Comparison of ENCODE assay signal across 8 mouse cellular contexts in the genomic region with DNA sequence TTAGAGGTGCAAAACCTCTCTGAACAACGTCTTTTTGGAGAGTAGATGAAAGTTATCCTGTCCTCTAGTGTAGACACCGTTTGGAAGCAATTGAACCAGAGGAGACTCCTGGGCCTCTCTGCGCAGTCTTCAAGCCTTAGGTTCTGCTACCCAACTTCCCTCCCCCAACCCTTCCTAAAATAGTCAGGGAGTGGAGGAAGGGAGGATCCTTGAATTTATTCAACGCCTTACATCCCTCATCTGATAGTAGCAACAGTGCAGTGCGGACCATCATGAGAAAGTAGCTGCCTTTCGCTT. TPM values are rescaled to one million over a fixed set of nuclear protein-coding genes. Genes with fewer than 3 reads are reported as not detected.
DNase-seq lines count a peak whose midpoint lies in the region; ATAC-seq and TF ChIP-seq lines count a peak whose summit lies in the region.

No protein-coding gene starts in this region.

- H3K9me3 ChIP-seq in embryonic facial prominence, embryonic 11.5 days (replicated peaks; ENCODE audit: control insufficient read depth, low read length) = no peaks in the 10 kb centered on the region
- H3K9me3 ChIP-seq in hindbrain, embryonic 14.5 days (ENCODE audit: control insufficient read depth, low read length) = no peaks in the 10 kb centered on the region

- under 1% methylated on average over 6 of the region's 6 CpGs for WGBS in cerebellum, adult 2 months
- WGBS in embryonic facial prominence, embryonic 11.5 days = 8% methylated on average over 6 of the region's 6 CpGs
- WGBS in hindbrain, embryonic 14.5 days = 11% methylated on average over 6 of the region's 6 CpGs

- H3K4me3 ChIP-seq in cerebellum, adult 2 months (replicated peaks; ENCODE audit: insufficient read depth, low read depth, low read length) = peak overlapping the region; percentile 83
- H3K4me3 ChIP-seq in embryonic facial prominence, embryonic 11.5 days (ENCODE audit: low read depth, low read length) = peak overlapping the region; percentile 48
- H3K4me3 ChIP-seq in hindbrain, embryonic 14.5 days (replicated peaks; ENCODE audit: low read length) = peak overlapping the region; percentile 71

- peaks cover 26% of the 10 kb centered on the region; the same call in 1 of the 2 replicates for H3K4me1 ChIP-seq in cerebellum, adult 2 months (ENCODE audit: control insufficient read depth, insufficient read depth, low read length)
- no peaks in the 10 kb centered on the region for H3K4me1 ChIP-seq in embryonic facial prominence, embryonic 11.5 days (ENCODE audit: control insufficient read depth, insufficient read depth, low read length)
- peaks cover 3% of the 10 kb centered on the region for H3K4me1 ChIP-seq in hindbrain, embryonic 14.5 days (replicated peaks; ENCODE audit: control insufficient read depth, insufficient read depth, low read length)

- no peak for ATAC-seq in embryonic facial prominence, embryonic 11.5 days (replicated peaks; ENCODE audit: insufficient number of reproducible peaks, low FRiP score, low TSS enrichment, low read depth)
- ATAC-seq in hindbrain, embryonic 14.5 days (ENCODE audit: low FRiP score) = no peak; the same call in 1 of the 2 replicates

- DNase-seq in cerebellum, adult 2 months = no peak
- no peak for DNase-seq in cerebellum, adult 18-20 months
- DNase-seq in embryonic facial prominence, embryonic 11.5 days (ENCODE audit: low spot score) = no peak
- DNase-seq in hindbrain, embryonic 14.5 days (ENCODE audit: low spot score) = no peak
- DNase-seq in lung, postnatal 14 days = peak; percentile 24
- no peak for DNase-seq in spleen, postnatal 14 days (ENCODE audit: low spot score in 2 of 2)
- no peak for DNase-seq in left cerebral cortex, adult 8-10 months (ENCODE audit: low spot score in 2 of 2)
- no peak for DNase-seq in left cerebral cortex, adult 18-20 months (ENCODE audit: low spot score in 2 of 2)

- no peaks in the 10 kb centered on the region for H3K36me3 ChIP-seq in embryonic facial prominence, embryonic 11.5 days (replicated peaks; ENCODE audit: control insufficient read depth, insufficient read depth, low read depth, low read length)
- H3K36me3 ChIP-seq in hindbrain, embryonic 14.5 days (replicated peaks; ENCODE audit: control insufficient read depth, insufficient read depth) = no peaks in the 10 kb centered on the region

- H3K9ac ChIP-seq in embryonic facial prominence, embryonic 11.5 days (replicated peaks; ENCODE audit: low read length) = no peak overlapping the region
- H3K9ac ChIP-seq in hindbrain, embryonic 14.5 days = peak overlapping the region; percentile 85

- no peaks in the 10 kb centered on the region for H3K27me3 ChIP-seq in cerebellum, adult 2 months (ENCODE audit: control insufficient read depth, insufficient read depth, low read length)
- no peaks in the 10 kb centered on the region for H3K27me3 ChIP-seq in embryonic facial prominence, embryonic 11.5 days (ENCODE audit: control insufficient read depth, insufficient read depth, low read length)
- H3K27me3 ChIP-seq in hindbrain, embryonic 14.5 days (ENCODE audit: control insufficient read depth, insufficient read depth, low read length) = no peaks in the 10 kb centered on the region

- peak overlapping the region; percentile 85 for H3K27ac ChIP-seq in cerebellum, adult 2 months (ENCODE audit: insufficient read depth, low read length)
- H3K27ac ChIP-seq in embryonic facial prominence, embryonic 11.5 days (replicated peaks; ENCODE audit: low read depth, low read length) = no peak overlapping the region
- H3K27ac ChIP-seq in hindbrain, embryonic 14.5 days = peak overlapping the region; percentile 86

- TF ChIP-seq CTCF in cerebellum, adult 2 months (IDR thresholded peaks at IDR 0.05; ENCODE audit: borderline replicate concordance, insufficient read depth, low read depth, low read length) = no peak

- H3K4me2 ChIP-seq in embryonic facial prominence, embryonic 11.5 days (ENCODE audit: low read depth, low read length) = peak overlapping the region; percentile 91
- H3K4me2 ChIP-seq in hindbrain, embryonic 14.5 days (replicated peaks) = peak overlapping the region; percentile 86

- TF ChIP-seq POLR2A in cerebellum, adult 2 months (IDR thresholded peaks at IDR 0.05; ENCODE audit: borderline replicate concordance, insufficient read depth, low read length) = no peak

RNA-seq across cellular contexts. Expression of gene Syne1, which starts 1.5 kb away (rescaled TPM):
- polyA plus RNA-seq in cerebellum, adult 2 months (2012; rRNA removed) = 295 and 355 TPM in 2 replicates
- 3.1 and 3.6 TPM in 2 replicates for polyA plus RNA-seq in embryonic facial prominence, embryonic 11.5 days (2014; fragmentation: Nextera tagmentation; extraction: Ambion mirVana)
- 20.8 and 21.7 TPM in 2 replicates for polyA plus RNA-seq in hindbrain, embryonic 14.5 days (2014; fragmentation: Nextera tagmentation; extraction: Ambion mirVana)
- total RNA-seq in left cerebral cortex, adult 8-10 months (2022) = 100 to 1,000 TPM; 289 to 355 (median 322) TPM
- total RNA-seq in left cerebral cortex, adult 18-20 months (2021) = 100 to 1,000 TPM; 360 to 372 TPM

RNA-seq across cellular contexts. Expression of gene Myct1, which starts 43.8 kb away (rescaled TPM):
- 0.44 and 0.64 TPM in 2 replicates for polyA plus RNA-seq in cerebellum, adult 2 months (2012; rRNA removed)
- polyA plus RNA-seq in embryonic facial prominence, embryonic 11.5 days (2014; fragmentation: Nextera tagmentation; extraction: Ambion mirVana) = 4.7 and 4.9 TPM in 2 replicates
- polyA plus RNA-seq in hindbrain, embryonic 14.5 days (2014; fragmentation: Nextera tagmentation; extraction: Ambion mirVana) = 1.3 and 1.6 TPM in 2 replicates
- under 1 TPM; 0.28 to 0.53 (median 0.38) TPM for total RNA-seq in left cerebral cortex, adult 8-10 months (2022)
- total RNA-seq in left cerebral cortex, adult 18-20 months (2021) = under 1 TPM; 0.12 to 0.42 TPM

Comparison
In these comparisons a context has a peak if more than half of its experiments do, and no peak if none do; other contexts are left out.
1. RNA of gene Syne1, which starts 1.5 kb away (polyA plus RNA-seq): 295 to 355 TPM in cerebellum, adult 2 months; 20.8 to 21.7 TPM in hindbrain, embryonic 14.5 days and 3.1 to 3.6 TPM in embryonic facial prominence, embryonic 11.5 days; every median in the first group is over 10 times any median in the second.
2. Peak in every context shown above with its lines, with median percentiles within 50 percentile points of each other: H3K4me3 ChIP-seq.